Mouse (Mus musculus) kidney, postnatal 36 days (tissue): ENCODE results near the gene Hils1.
"Not testable (repeated sequence)": the region's sequence is repeated elsewhere in the genome, so short reads cannot be mapped to it uniquely, and the experiment has no call there.

Experiments used
- DNase-seq, 2 experiments: peaks; one replicate each; pipeline ENCODE4 v3.0.0; 2021 to 2022; ENCODE audit warnings: mixed read lengths in 2 of 2

Gene Hils1

GRCm38 (mm10) chr11:95006038-95006437, 38.6 kb downstream of the Hils1 start:
- DNase-seq = no peak

GRCm38 (mm10) chr11:95006525-95007219, 39.3 kb downstream of the Hils1 start:
- DNase-seq = peak; percentile 83 to 92

- no peak for DNase-seq
Measured at GRCm38 (mm10) chr11:95007418-95007817, 40.0 kb downstream of the Hils1 start.

GRCm38 (mm10) chr11:95008661-95009628, 41.6 kb downstream of the Hils1 start:
- DNase-seq = no peak

- peak; percentile 34 to 73 for DNase-seq
Measured at GRCm38 (mm10) chr11:95009629-95010014, 42.2 kb downstream of the Hils1 start, which contains the start of gene Samd14. TSS of gene Samd14 (plus strand) at chr11:95009879.

- no peak for DNase-seq
Measured at GRCm38 (mm10) chr11:95010141-95010739, 42.8 kb downstream of the Hils1 start.

- not testable (repeated sequence) for DNase-seq
Measured at GRCm38 (mm10) chr11:95010841-95011403, 43.5 kb downstream of the Hils1 start.

- DNase-seq = no peak
Measured at GRCm38 (mm10) chr11:95011416-95011815, 44.0 kb downstream of the Hils1 start.

- no peak for DNase-seq
Measured at GRCm38 (mm10) chr11:95012075-95012474, 44.7 kb downstream of the Hils1 start.

- no peak for DNase-seq
Measured at GRCm38 (mm10) chr11:95012487-95012886, 45.1 kb downstream of the Hils1 start.

- no peak for DNase-seq
Measured at GRCm38 (mm10) chr11:95015484-95015883, 48.1 kb downstream of the Hils1 start.
